Mouse (Mus musculus): Measurements from ENCODE around the gene Ctnna3.
"Not testable (repeated sequence)": the region's sequence is repeated elsewhere in the genome, so short reads cannot be mapped to it uniquely, and the experiment has no call there.

Gene Ctnna3

GRCm38 (mm10) chr10:64898739-64899138, 1468.8 kb downstream of the Ctnna3 start:
- no peak for DNase-seq (ENCODE audit: low read depth)

- no peak for DNase-seq (ENCODE audit: low read depth)
Observed at GRCm38 (mm10) chr10:64901726-64902125, 1471.8 kb downstream of the Ctnna3 start.

- DNase-seq (ENCODE audit: low read depth) = no peak
Observed at GRCm38 (mm10) chr10:64940975-64941374, 1511.1 kb downstream of the Ctnna3 start.

GRCm38 (mm10) chr10:64958391-64958790, 1528.5 kb downstream of the Ctnna3 start:
- DNase-seq (ENCODE audit: low read depth) = no peak

- DNase-seq (ENCODE audit: low read depth) = no peak
Observed at GRCm38 (mm10) chr10:64992871-64993270, 1563.0 kb downstream of the Ctnna3 start.

GRCm38 (mm10) chr10:65013525-65013924, 1583.6 kb downstream of the Ctnna3 start:
- no peak for DNase-seq (ENCODE audit: low read depth)

- no peak for DNase-seq (ENCODE audit: low read depth)
Observed at GRCm38 (mm10) chr10:65022667-65023066, 1592.8 kb downstream of the Ctnna3 start.

- DNase-seq (ENCODE audit: low read depth) = not testable (repeated sequence)
Observed at GRCm38 (mm10) chr10:65033516-65033915, 1603.6 kb downstream of the Ctnna3 start.

Measured in naive thymus-derived CD4-positive, alpha-beta T cell, adult 2 months (primary cell).